Mouse (Mus musculus) kidney, adult 2 months (tissue): ENCODE measurements around the gene Myo1e.

Experiments
- CTCF ChIP-seq: fragments of 200-500 bp; conservative IDR thresholded peaks from 2 replicates; pipeline ENCODE4 v1.5.1; 2011; ENCODE audit warnings: low read depth, mild to moderate bottlenecking, control low read depth, low read length, moderate library complexity, mixed read lengths; ENCODE audit not compliant: insufficient read depth, insufficient read length
- POLR2A ChIP-seq: fragments of 200-500 bp; IDR thresholded peaks from one replicate; pipeline ENCODE4 v1.6.1; 2011; ENCODE audit warnings: low read depth, low read length, control low read depth

GRCm38 (mm10) chr9:70382091-70382490, 174.9 kb downstream of the Myo1e start:
- TF ChIP-seq POLR2A (no peak), CTCF (no peak)
